Mouse (Mus musculus) central nervous system, embryonic 18 days (tissue): ENCODE results near the gene Ivns1abp. TPM values are rescaled to one million over a fixed set of nuclear protein-coding genes. Genes with fewer than 3 reads are reported as not detected.

Experiments used
- polyA plus RNA-seq: library from polyadenylated mRNA; depleted of rRNA; stranded (reverse); fragments of >200 nt; gene quantifications from 2 replicates; pipeline ENCODE4 v1.2.3, GENCODE M21; 2012; rRNA removed

Ivns1abp gene
- polyA plus RNA-seq: 255 and 257 TPM in 2 replicates

GRCm38 (mm10) chr1:151344283-151345108, at the start of gene Ivns1abp:
Gene Ivns1abp (plus strand): TSS chr1:151344477.

Other genes with a start within 250 kb of the Ivns1abp start
- not detected in 2 replicates for gene Gm47985, start 161.9 kb upstream of the Ivns1abp start, polyA plus RNA-seq
- not detected in 2 replicates for gene Gm8947, start 152.1 kb upstream of the Ivns1abp start, polyA plus RNA-seq
- gene Gm47995, start 146.0 kb upstream of the Ivns1abp start, polyA plus RNA-seq: not detected in 2 replicates
- gene 3110040M04Rik, start 140.4 kb upstream of the Ivns1abp start, polyA plus RNA-seq: not detected in 2 replicates
- gene Gm47996, start 134.3 kb upstream of the Ivns1abp start, polyA plus RNA-seq: not detected in 2 replicates
- gene Swt1, start 84.0 kb downstream of the Ivns1abp start, polyA plus RNA-seq: 12.5 and 16.1 TPM in 2 replicates
- gene Trmt1l, start 84.1 kb downstream of the Ivns1abp start, polyA plus RNA-seq: 30.1 and 32.6 TPM in 2 replicates
- gene Rnf2, start 156.5 kb downstream of the Ivns1abp start, polyA plus RNA-seq: 85.8 and 90.7 TPM in 2 replicates
- gene Fam129a, start 226.7 kb downstream of the Ivns1abp start, polyA plus RNA-seq: 0.43 and 0.92 TPM in 2 replicates